Mouse (Mus musculus): Measurements from ENCODE around the gene Emc7.
A peak's percentile ranks its signal among the peaks of the same experiment; 100 is the strongest.

Gene Emc7

DNA sequence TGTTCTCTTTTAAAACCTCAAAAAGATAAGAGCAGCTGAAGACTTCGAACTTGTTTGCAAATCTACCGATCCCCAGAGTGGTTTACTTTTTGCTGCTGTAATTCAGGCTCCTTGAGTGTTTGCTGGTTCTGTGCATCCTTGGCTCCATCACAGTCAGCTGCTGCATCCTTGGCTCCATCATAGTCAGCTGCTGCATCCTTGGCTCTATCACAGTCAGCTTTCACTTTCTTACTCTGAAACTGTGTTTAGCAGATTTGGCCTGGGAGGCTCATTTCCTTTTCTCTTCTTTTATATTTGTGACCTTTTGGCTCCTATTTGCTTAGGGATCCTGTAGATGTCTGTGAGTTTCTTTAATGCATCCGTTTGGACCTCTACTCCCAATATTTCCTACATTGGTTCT lies 62.4 kb downstream of the Emc7 start:
- DNase-seq (ENCODE audit: low read depth, low spot score) = no peak

DNA sequence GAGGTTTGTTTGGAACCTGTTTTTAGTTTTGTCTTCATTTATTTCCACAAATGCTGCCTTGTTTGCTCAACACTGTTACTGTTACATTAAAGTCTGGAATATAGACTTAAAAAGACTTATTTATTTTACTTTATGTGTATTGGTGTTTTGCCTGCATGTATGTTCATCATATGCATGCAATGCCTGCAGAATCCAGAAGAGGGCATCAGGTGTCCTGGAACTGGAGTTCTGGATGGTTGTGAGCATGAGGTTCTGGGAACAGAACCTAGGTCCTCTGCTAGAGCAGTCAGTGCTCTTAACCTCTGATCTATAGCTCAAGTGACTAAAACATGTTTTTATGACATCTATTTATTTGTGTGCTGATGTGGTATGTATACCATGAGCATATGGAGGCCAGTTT lies 63.7 kb downstream of the Emc7 start:
- DNase-seq (ENCODE audit: low read depth, low spot score) = no peak

DNA sequence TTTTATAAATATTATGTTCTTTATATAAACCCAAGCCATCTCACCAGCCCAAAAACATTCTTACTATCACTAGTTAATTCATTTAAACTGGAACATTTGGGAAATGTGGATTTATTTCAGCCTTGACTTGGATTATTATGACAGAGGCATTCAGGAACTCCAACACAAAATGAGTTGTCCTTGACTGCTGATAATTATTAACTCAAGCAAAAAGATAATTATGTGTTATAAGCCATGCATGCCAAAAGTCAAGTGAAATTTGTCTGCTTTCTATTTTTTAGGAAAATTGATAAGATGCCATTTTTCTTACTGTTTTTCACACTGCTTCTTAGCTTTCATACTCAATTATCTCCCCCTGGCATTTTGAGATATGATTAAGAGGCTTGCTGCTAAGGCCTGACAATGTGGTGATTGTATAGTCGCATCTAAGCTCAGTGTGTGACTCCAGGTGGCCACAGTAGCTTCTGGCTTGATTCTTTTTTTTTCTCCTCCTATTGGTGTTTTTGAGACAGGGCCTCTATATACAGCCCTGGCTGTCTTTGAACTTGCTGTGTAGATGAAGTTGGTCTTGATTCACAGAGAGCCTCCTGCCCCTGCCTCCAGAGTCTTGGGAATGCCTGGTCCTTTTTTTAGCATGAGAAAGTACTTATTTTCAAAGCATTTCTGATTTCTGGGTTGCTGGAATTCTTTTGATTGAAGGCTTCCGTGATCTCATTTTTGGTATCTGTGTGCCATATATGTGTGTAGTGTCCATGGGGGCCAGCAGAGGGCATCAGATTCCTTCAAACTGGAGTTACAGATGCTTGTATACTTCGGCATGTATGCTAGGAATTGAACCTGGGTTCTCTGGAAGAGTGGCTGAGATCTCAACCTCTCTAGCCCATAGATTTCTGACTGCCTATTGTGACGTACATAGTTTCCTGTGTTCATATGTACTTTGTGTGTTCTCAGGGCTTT lies 66.0 kb downstream of the Emc7 start:
- DNase-seq (ENCODE audit: low read depth, low spot score) = peak; percentile 21

Data from 3T3-L1 (cell line).